Mouse (Mus musculus) heart, adult 2 months (tissue): ENCODE data around the gene Col6a1.

Source experiments
- EP300 ChIP-seq: fragments of 200-500 bp; IDR thresholded peaks from 2 replicates; pipeline ENCODE4 v1.6.1; 2011; ENCODE audit warnings: low read depth, low read length, control low read depth; ENCODE audit not compliant: insufficient read depth
- POLR2A ChIP-seq: fragments of 200-500 bp; IDR thresholded peaks from 2 replicates; pipeline ENCODE4 v1.6.1; 2011; ENCODE audit warnings: mild to moderate bottlenecking, low read depth, low read length, control low read depth; ENCODE audit not compliant: insufficient read depth

DNA sequence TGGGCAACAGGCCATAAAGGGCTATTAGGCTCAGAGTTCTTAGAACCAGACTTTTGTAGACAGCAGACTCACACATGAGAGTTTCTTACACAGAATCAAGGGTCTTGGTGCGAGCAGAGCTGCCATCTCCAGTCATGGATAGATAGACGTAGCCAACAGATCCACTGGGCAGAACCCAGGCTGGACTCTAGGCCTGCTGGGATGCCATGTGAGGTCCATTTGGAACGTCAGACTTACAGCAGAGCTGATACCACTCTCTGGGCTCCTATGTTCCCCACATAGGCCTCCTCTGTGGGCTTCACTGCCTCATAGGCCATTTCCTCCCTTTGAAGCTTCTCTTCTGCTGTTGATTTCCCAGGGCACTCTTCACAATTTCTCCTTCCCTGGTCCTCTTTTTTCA, 27.7 kb upstream of the Col6a1 start:
- no peak for TF ChIP-seq POLR2A
- no peak for TF ChIP-seq EP300
